Mouse (Mus musculus): ENCODE measurements at regions not wholly inside any gene's neighbourhood (a gene's known extent, or its start where the extent isn't known, plus 50 kb on each side); places are given as distances from the start of the nearest gene placed in this dataset.

GRCm38 (mm10) chrX:51294797-51295506 is 88.6 kb upstream of the Mbnl3 start:
- no peak for DNase-seq (ENCODE audit: extremely low spot score in 1 of 2, low spot score in 2 of 2)
- Histone ChIP-seq H3K27ac (no peak overlapping the region), H3K4me3 (no peak overlapping the region)
- intact Hi-C loops (cut with DNase I), result no loop called here
- TF ChIP-seq CTCF (IDR thresholded peaks at IDR 0.05), result no peak

- DNase-seq (ENCODE audit: extremely low spot score in 1 of 2, low spot score in 2 of 2), result no peak
Observed at GRCm38 (mm10) chrX:51292310-51292709, 86.0 kb upstream of the Mbnl3 start.

GRCm38 (mm10) chrX:51278270-51278669 is 71.9 kb upstream of the Mbnl3 start:
- intact Hi-C loops (cut with DNase I), result no loop called here
- H3K4me3 ChIP-seq, result no peak overlapping the region
- no peak overlapping the region for H3K27ac ChIP-seq
- peak in 1 of 2 experiments; percentile 16 for DNase-seq (ENCODE audit: extremely low spot score in 1 of 2, low spot score in 2 of 2)
- no peak for TF ChIP-seq CTCF (IDR thresholded peaks at IDR 0.05)

More at GRCm38 (mm10) chrX:51292310-51292709, 86.0 kb upstream of the Mbnl3 start:
- no peak for TF ChIP-seq CTCF (IDR thresholded peaks at IDR 0.05)
- Histone ChIP-seq H3K27ac (no peak overlapping the region), H3K4me3 (no peak overlapping the region)
- intact Hi-C loops (cut with DNase I), result no loop called here

GRCm38 (mm10) chrX:51264746-51265145 is 58.4 kb upstream of the Mbnl3 start:
- TF ChIP-seq CTCF (IDR thresholded peaks at IDR 0.05), result no peak
- intact Hi-C loops (cut with DNase I), result no loop called here
- Histone ChIP-seq H3K27ac (no peak overlapping the region), H3K4me3 (no peak overlapping the region)
- DNase-seq (ENCODE audit: extremely low spot score in 1 of 2, low spot score in 2 of 2), result no peak
